Mouse (Mus musculus) limb, embryonic 14.5 days (tissue): ENCODE results near the gene Focad. TPM values are rescaled to one million over a fixed set of nuclear protein-coding genes. Genes with fewer than 3 reads are reported as not detected.
A peak's percentile ranks its signal among the peaks of the same experiment; 100 is the strongest.

Source experiments
- ATAC-seq: fragments of 200-750 bp; cut with Nextera tagmentation; 2 replicates; pipeline ENCODE4 v1.8.0; 2017; ENCODE audit warnings: low read depth, moderate number of reproducible peaks, moderate TSS enrichment; ENCODE audit not compliant: low FRiP score
- DNase-seq: peaks from one replicate; pipeline ENCODE4 v3.0.0-alpha.2; 2015; ENCODE audit warnings: low spot score
- H3K27ac ChIP-seq: fragments of 300-500 bp; sonication (generic); replicated peaks from 2 replicates; pipeline ENCODE4 v1.5.1; 2014; ENCODE audit warnings: low read depth, mild to moderate bottlenecking, low read length, moderate library complexity, mixed read lengths
- H3K27me3 ChIP-seq: fragments of 300-500 bp; sonication (generic); 2 replicates; pipeline ENCODE4 v1.6.1; 2014; ENCODE audit warnings: low read length, mixed read lengths; ENCODE audit not compliant: control insufficient read depth, insufficient read depth
- H3K36me3 ChIP-seq: fragments of 300-500 bp; sonication (generic); 2 replicates; pipeline ENCODE4 v1.6.1; 2014; ENCODE audit warnings: mild to moderate bottlenecking, low read length, moderate library complexity, mixed read lengths; ENCODE audit not compliant: control insufficient read depth, insufficient read depth
- H3K4me1 ChIP-seq: fragments of 300-500 bp; sonication (generic); 2 replicates; pipeline ENCODE4 v1.6.1; 2014; ENCODE audit warnings: antibody characterized with exemption, low read length, mixed read lengths; ENCODE audit not compliant: control insufficient read depth, insufficient read depth
- H3K4me2 ChIP-seq: fragments of 300-500 bp; sonication (generic); replicated peaks from 2 replicates; pipeline ENCODE4 v1.6.1; 2014; ENCODE audit warnings: low read depth, mild to moderate bottlenecking, low read length, moderate library complexity; ENCODE audit not compliant: severe bottlenecking
- H3K4me3 ChIP-seq: fragments of 300-500 bp; sonication (generic); replicated peaks from 2 replicates; pipeline ENCODE4 v1.5.1; 2014; ENCODE audit warnings: low read length
- H3K9ac ChIP-seq: fragments of 300-500 bp; sonication (generic); 2 replicates; pipeline ENCODE4 v1.6.1; 2014; ENCODE audit warnings: mild to moderate bottlenecking, low read depth, low read length, moderate library complexity; ENCODE audit not compliant: severe bottlenecking
- H3K9me3 ChIP-seq: fragments of 300-500 bp; sonication (generic); 2 replicates; pipeline ENCODE4 v1.6.1; 2016; ENCODE audit warnings: low read length; ENCODE audit not compliant: control insufficient read depth
- POLR2A ChIP-seq: fragments of 200-500 bp; IDR thresholded peaks from 2 replicates; pipeline ENCODE4 v1.8.0; 2012; ENCODE audit warnings: inconsistent platforms, mild to moderate bottlenecking, moderate library complexity, borderline replicate concordance; ENCODE audit not compliant: insufficient read depth, insufficient read length; ENCODE audit errors: extremely low read depth
- WGBS: fragments of 180-500 bp; shearing (Covaris S2); extraction: QIAGEN DNeasy Blood & Tissue Kit; methylation state at CpG from one replicate; pipeline ENCODE4 v1.1.7; 2014; 5-methylcytosine and 5-hydroxymethylcytosine counted together
- polyA plus RNA-seq, 2 experiments: library from polyadenylated mRNA; depleted of rRNA in 1 of 2; stranded (reverse) in 1 of 2; unstranded in 1 of 2; fragments of >200 nt; fragmentation: Nextera tagmentation in 1 of 2; extraction: Ambion mirVana in 1 of 2; gene quantifications; 2 replicates each; pipeline versions ENCODE4 v1.2.1 to v1.2.3; 2012 to 2014

The Focad gene
- polyA plus RNA-seq, 2 experiments: 15.7 to 19.5 TPM

DNA sequence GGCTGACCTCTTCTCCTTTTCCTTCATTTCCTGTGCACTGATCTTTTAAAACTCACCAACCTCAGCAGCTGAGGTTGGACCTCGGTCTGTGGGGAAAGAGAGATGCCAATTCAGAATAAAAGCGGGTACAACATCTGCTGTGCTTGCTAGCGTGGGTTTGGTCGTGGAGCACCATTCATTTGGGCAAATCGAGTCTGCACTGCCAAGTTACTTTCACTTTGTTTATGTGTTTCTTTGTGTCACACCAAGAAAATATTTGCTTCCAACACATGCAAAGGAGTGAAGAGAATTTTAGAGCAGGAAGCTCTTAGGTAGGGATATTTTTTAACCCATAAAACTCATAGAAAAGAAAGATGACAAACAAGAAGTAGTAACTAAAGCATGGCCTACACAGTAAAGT lies 13.0 kb upstream of the Focad start:
- H3K36me3 ChIP-seq: no peaks in the 10 kb centered on the region
- H3K4me2 ChIP-seq: no peak overlapping the region
- H3K9ac ChIP-seq: no peak overlapping the region
- no peak overlapping the region for H3K27ac ChIP-seq
- TF ChIP-seq POLR2A: no peak
- H3K4me1 ChIP-seq: peaks cover 2% of the 10 kb centered on the region; the same call in 1 of the 2 replicates
- ATAC-seq: no peak
- H3K4me3 ChIP-seq: no peak overlapping the region
- DNase-seq: no peak
- H3K9me3 ChIP-seq: no peaks in the 10 kb centered on the region
- WGBS: 62% methylated on average over 5 of the region's 5 CpGs
- H3K27me3 ChIP-seq: no peaks in the 10 kb centered on the region

- H3K36me3 ChIP-seq: no peaks in the 10 kb centered on the region
- 95% methylated on average over 3 of the region's 3 CpGs for WGBS
- H3K27ac ChIP-seq: no peak overlapping the region
- no peak overlapping the region for H3K4me2 ChIP-seq
- no peaks in the 10 kb centered on the region for H3K9me3 ChIP-seq
- peaks cover 2% of the 10 kb centered on the region; the same call in 1 of the 2 replicates for H3K4me1 ChIP-seq
- no peak overlapping the region for H3K4me3 ChIP-seq
- TF ChIP-seq POLR2A: no peak
- no peak for DNase-seq
- no peak for ATAC-seq
- no peak overlapping the region for H3K9ac ChIP-seq
- H3K27me3 ChIP-seq: no peaks in the 10 kb centered on the region
Measured at GRCm38 (mm10) chr4:88081885-88082284, 12.5 kb upstream of the Focad start.

- ATAC-seq (no peak), DNase-seq (no peak)
- Histone ChIP-seq H3K36me3 (no peaks in the 10 kb centered on the region), H3K9me3 (no peaks in the 10 kb centered on the region), H3K27ac (no peak overlapping the region), H3K4me1 (peaks cover 2% of the 10 kb centered on the region; the same call in 1 of the 2 replicates), H3K9ac (no peak overlapping the region), H3K27me3 (no peaks in the 10 kb centered on the region), H3K4me2 (no peak overlapping the region), H3K4me3 (no peak overlapping the region)
- no peak for TF ChIP-seq POLR2A
- WGBS: 81% methylated on average over 4 of the region's 4 CpGs
Measured at GRCm38 (mm10) chr4:88082381-88082780, 12.0 kb upstream of the Focad start.

DNA sequence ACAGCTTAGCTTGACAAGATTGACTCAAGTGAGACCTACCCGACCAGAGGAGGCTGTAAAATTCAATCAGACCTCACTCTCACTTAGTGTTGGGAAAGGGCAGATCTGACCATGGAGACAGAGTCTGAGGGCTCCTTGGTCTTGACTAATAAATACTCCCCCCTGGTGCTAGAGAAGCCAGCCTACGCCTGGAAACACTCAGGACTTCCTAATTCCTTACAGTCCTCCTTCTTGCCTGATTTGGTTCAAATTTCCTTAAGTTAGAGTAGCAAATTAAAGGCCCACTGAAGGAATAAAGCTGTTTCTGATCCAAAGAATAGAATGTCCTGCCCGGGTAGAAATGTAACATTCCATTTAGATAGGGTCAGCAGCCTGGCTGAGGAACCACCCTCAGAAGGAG lies 10.6 kb upstream of the Focad start:
- no peak overlapping the region for H3K4me2 ChIP-seq
- H3K36me3 ChIP-seq: no peaks in the 10 kb centered on the region
- no peak overlapping the region for H3K9ac ChIP-seq
- DNase-seq: no peak
- H3K4me1 ChIP-seq: peaks cover 2% of the 10 kb centered on the region; the same call in 1 of the 2 replicates
- no peak for TF ChIP-seq POLR2A
- no peaks in the 10 kb centered on the region for H3K27me3 ChIP-seq
- ATAC-seq: 0 out of 2 replicates have a peak, but pooled peaks have one; percentile 41
- H3K9me3 ChIP-seq: no peaks in the 10 kb centered on the region
- WGBS: 16% methylated on average over 3 of the region's 3 CpGs
- H3K4me3 ChIP-seq: no peak overlapping the region
- 0 out of 2 replicates have a peak overlapping the region, but pooled peaks have one; percentile 26 for H3K27ac ChIP-seq

DNA sequence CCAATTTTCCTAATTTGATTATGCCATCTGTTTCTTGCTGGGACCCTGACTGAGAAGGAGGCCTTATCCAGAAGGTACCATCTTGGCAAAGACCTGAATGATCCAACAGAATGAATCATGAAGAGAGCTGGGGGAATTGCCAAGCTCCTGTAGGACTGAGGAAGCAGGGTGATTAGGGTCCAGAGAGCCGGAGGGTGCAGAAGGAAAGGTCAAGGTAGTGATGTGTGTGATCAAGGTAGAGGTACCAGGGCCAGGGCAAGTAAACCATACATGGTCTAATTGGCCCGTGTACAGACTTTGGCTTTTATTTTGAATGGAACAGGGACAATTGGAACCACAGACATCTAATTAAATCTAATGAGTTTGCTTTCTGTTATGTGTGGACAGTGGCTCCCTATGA lies 4.1 kb upstream of the Focad start:
- Histone ChIP-seq H3K27me3 (no peaks in the 10 kb centered on the region), H3K9ac (no peak overlapping the region), H3K27ac (no peak overlapping the region), H3K4me3 (no peak overlapping the region), H3K36me3 (no peaks in the 10 kb centered on the region), H3K4me1 (peaks cover 3% of the 10 kb centered on the region; the same call in 1 of the 2 replicates), H3K9me3 (no peaks in the 10 kb centered on the region), H3K4me2 (no peak overlapping the region)
- DNase-seq (no peak), ATAC-seq (no peak)
- no peak for TF ChIP-seq POLR2A
- 70% methylated on average over 2 of the region's 2 CpGs for WGBS
